Mouse (Mus musculus): ENCODE measurements around the gene Ecsit.

Gene Ecsit

GRCm38 (mm10) chr9:22050351-22050889 lies 34.8 kb downstream of the Ecsit start:
- DNase-seq: peak; percentile 92

- peak; percentile 75 for DNase-seq
Measured at GRCm38 (mm10) chr9:22049721-22050270, 35.4 kb downstream of the Ecsit start.

- DNase-seq: peak; percentile 70
Measured at GRCm38 (mm10) chr9:22049315-22049714, 35.9 kb downstream of the Ecsit start.

GRCm38 (mm10) chr9:22047329-22047728 lies 37.9 kb downstream of the Ecsit start:
- no peak for DNase-seq

GRCm38 (mm10) chr9:22041832-22042231 lies 43.4 kb downstream of the Ecsit start:
- no peak for DNase-seq

- no peak for DNase-seq
Measured at GRCm38 (mm10) chr9:22037826-22038225, 47.4 kb downstream of the Ecsit start.

GRCm38 (mm10) chr9:22035300-22036044 lies 49.8 kb downstream of the Ecsit start:
- DNase-seq: no peak

- no peak for DNase-seq
Measured at GRCm38 (mm10) chr9:22030386-22030785, 54.9 kb downstream of the Ecsit start.

- DNase-seq: no peak
Measured at GRCm38 (mm10) chr9:22028467-22028866, 56.8 kb downstream of the Ecsit start.

- peak; percentile 55 for DNase-seq
Measured at GRCm38 (mm10) chr9:22024592-22024991, 60.6 kb downstream of the Ecsit start.

Data from cerebellum, adult 9-11 months (tissue).